Mouse (Mus musculus) urinary bladder, postnatal 0 days (tissue): ENCODE data around the gene Taf5. TPM values are rescaled to one million over a fixed set of nuclear protein-coding genes. Genes with fewer than 3 reads are reported as not detected.

Source experiments
- polyA plus RNA-seq: library from polyadenylated mRNA; unstranded; fragments of >200 nt; fragmentation: Nextera tagmentation; extraction: Ambion mirVana; gene quantifications from 2 replicates; pipeline ENCODE4 v1.2.1, GENCODE M21; 2015

Gene Taf5
- 1.5 TPM in 2 replicates for polyA plus RNA-seq

DNA sequence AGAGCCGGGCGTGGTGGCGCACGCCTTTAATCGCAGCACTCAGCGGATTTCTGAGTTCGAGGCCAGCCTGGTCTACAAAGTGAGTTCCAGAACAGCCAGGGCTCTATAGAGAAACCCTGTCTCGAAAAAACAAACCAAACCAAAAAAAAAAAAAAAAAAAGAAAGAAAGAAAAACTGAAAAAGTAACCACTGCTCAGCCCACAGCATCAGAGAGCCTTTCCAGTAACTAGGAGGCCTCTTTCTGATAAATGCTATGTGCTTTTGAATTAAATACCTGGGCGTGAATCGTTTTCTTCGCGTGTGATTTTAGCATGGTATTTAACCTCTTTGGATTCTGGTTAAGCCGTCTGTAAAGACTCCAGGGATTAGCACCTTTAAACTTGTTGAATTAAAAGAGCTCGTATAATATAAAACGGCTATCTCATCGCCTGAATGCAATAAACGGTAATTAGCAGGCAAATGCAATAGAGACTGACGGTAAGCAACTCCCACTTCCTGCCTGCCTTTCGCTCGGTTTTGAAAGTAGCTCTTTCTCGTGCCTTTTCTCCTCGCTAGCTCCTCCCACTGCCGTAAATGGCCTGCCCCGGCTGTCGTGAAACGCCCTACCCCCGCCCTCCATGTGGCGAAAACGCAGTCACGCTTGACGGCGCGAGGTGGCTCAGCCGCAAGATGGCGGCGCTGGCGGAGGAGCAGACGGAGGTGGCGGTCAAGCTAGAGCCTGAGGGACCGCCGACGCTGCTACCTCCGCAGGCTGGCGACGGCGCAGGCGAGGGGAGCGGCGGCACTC is at the start of gene Taf5:
TSS of gene Taf5 (plus strand) at position 651 of the 787 bp plus-strand sequence.

GRCm38 (mm10) chr19:47050271-47051032 is 17.1 kb upstream of the Taf5 start, which contains the start of gene Pcgf6:
Gene Pcgf6, minus strand, starts transcription at chr19:47050906.

GRCm38 (mm10) chr19:47090550-47091156 is 23.1 kb downstream of the Taf5 start, which contains the start of the genes Usmg5 and Pdcd11:
Gene Usmg5, minus strand, starts transcription at chr19:47090647.
Gene Pdcd11, plus strand, starts transcription at chr19:47090768.

Other genes starting within 250 kb of the Taf5 start
- gene Ina, start 53.0 kb upstream of the Taf5 start, polyA plus RNA-seq, result 0.11 and 0.14 TPM in 2 replicates
- 48.2 and 55.6 TPM in 2 replicates for gene Nt5c2, start 52.6 kb upstream of the Taf5 start, polyA plus RNA-seq
- gene Pcgf6, start 16.8 kb upstream of the Taf5 start, polyA plus RNA-seq, result 8.2 and 8.9 TPM in 2 replicates
- gene Usmg5, start 22.9 kb downstream of the Taf5 start, polyA plus RNA-seq, result 1,773 and 2,057 TPM in 2 replicates
- 4.2 and 4.4 TPM in 2 replicates for gene Pdcd11, start 23.0 kb downstream of the Taf5 start, polyA plus RNA-seq
- gene Calhm2, start 70.5 kb downstream of the Taf5 start, polyA plus RNA-seq, result 5.7 and 6.2 TPM in 2 replicates
- not detected in 2 replicates for gene Calhm1, start 76.5 kb downstream of the Taf5 start, polyA plus RNA-seq
- gene Calhm3, start 90.0 kb downstream of the Taf5 start, polyA plus RNA-seq, result not detected in 2 replicates
- gene Neurl1a, start 111.1 kb downstream of the Taf5 start, polyA plus RNA-seq, result 9.6 and 13.2 TPM in 2 replicates